Mouse (Mus musculus) frontal cortex, adult (tissue): ENCODE results near the gene Hcn1.
"Not testable (repeated sequence)": the region's sequence is repeated elsewhere in the genome, so short reads cannot be mapped to it uniquely, and the experiment has no call there.

ENCODE experiments used
- ATAC-seq: cut with Nextera tagmentation; 2 replicates; pipeline ENCODE4 v1.9.2; 2017; ENCODE audit warnings: mild to moderate bottlenecking, moderate library complexity, mixed read lengths; ENCODE audit not compliant: low TSS enrichment

Hcn1 gene

GRCm38 (mm10) chr13:118022891-118023290 lies 420.8 kb downstream of the Hcn1 start:
- not testable (repeated sequence) for ATAC-seq

- ATAC-seq, result no peak
Observed at GRCm38 (mm10) chr13:118023381-118023780, 421.3 kb downstream of the Hcn1 start.

- ATAC-seq, result no peak
Observed at GRCm38 (mm10) chr13:118026510-118026909, 424.4 kb downstream of the Hcn1 start.

- ATAC-seq, result no peak
Observed at GRCm38 (mm10) chr13:118027868-118028267, 425.7 kb downstream of the Hcn1 start.

GRCm38 (mm10) chr13:118028662-118029061 lies 426.5 kb downstream of the Hcn1 start:
- no peak for ATAC-seq

GRCm38 (mm10) chr13:118029579-118029978 lies 427.5 kb downstream of the Hcn1 start:
- ATAC-seq, result peak; percentile 95

- ATAC-seq, result no peak
Observed at GRCm38 (mm10) chr13:118035598-118035997, 433.5 kb downstream of the Hcn1 start.
